Mouse (Mus musculus) adrenal gland, postnatal 4 days (tissue): ENCODE measurements around the gene Dock7. TPM values are rescaled to one million over a fixed set of nuclear protein-coding genes. Genes with fewer than 3 reads are reported as not detected.

Experiments
- DNase-seq, 2 experiments: peaks; one replicate each; pipeline ENCODE4 v3.0.0; 2021 to 2022; ENCODE audit warnings: low spot score in 2 of 2, mixed read lengths in 2 of 2
- long read RNA-seq, 2 experiments: library from polyadenylated mRNA; stranded (forward); transcript quantifications; one replicate each; pipeline ENCODE4 v2.0.0; 2021
- total RNA-seq, 2 experiments: library from RNA; stranded (reverse); gene quantifications; 2 replicates each; pipeline ENCODE4 v1.2.3; 2021

The Dock7 gene
- total RNA-seq, result 10 to 100 TPM; 64.6 to 72.1 TPM
- long read RNA-seq, experiment 1, full-length matches to known transcripts, result 1 of 7 reads
- long read RNA-seq, experiment 1, partial matches to known transcripts, result 4 of 7 reads
- long read RNA-seq, experiment 1, other reads (novel, unspliced or antisense), result 2 of 7 reads
- long read RNA-seq, experiment 2, full-length matches to known transcripts, result 2 of 8 reads
- long read RNA-seq, experiment 2, partial matches to known transcripts, result 6 of 8 reads
- long read RNA-seq, experiment 2, other reads (novel, unspliced or antisense), result 0 of 8 reads

- peak; percentile 72 to 75 for DNase-seq
Observed at GRCm38 (mm10) chr4:99120211-99121122, at the start of gene Dock7. Gene Dock7 (minus strand): TSS chr4:99120915.

- no peak for DNase-seq
Observed at GRCm38 (mm10) chr4:99168869-99169268, 48.2 kb upstream of the Dock7 start.

- DNase-seq, result no peak
Observed at GRCm38 (mm10) chr4:99163547-99163946, 42.8 kb upstream of the Dock7 start.

DNA sequence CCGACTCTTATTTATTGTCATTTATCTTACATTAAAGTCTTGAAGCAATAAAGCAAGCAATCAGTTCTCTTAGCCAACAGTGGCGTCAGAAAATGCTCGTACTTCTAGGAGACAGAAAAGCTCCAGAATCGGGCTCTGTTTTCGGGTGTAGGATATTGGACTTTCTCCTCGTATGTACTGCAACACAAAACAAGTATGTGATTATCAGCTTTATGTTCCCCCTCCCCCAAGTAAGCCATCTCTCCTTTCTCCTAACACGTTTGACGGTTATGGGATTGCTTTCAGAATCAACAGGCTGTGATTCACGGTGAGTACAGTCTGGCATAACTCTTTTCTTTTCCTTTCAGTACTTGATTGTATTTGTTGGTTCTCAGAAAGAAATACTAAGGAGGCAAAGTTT lies 42.3 kb upstream of the Dock7 start:
- no peak for DNase-seq

- no peak for DNase-seq
Observed at GRCm38 (mm10) chr4:99161457-99161971, 40.8 kb upstream of the Dock7 start.

DNA sequence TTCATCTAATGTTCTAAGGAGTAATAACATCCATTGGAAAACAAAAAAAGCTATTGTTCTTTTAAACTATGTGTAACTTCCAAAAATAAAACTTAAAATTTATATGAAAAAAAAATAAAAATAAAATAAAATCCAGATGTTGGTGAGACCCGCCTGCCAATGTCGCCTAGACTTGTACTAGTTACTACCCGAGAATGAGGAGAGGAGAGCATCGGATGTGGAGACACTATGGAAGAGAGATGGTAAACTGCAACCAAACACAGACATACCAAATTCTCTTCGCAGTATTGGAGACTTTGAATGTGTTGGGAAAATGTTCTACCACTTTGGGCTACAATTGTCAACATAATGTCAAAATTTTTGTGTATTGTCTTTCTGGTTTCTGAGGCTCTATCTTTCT lies 40.2 kb upstream of the Dock7 start:
- DNase-seq, result no peak

DNA sequence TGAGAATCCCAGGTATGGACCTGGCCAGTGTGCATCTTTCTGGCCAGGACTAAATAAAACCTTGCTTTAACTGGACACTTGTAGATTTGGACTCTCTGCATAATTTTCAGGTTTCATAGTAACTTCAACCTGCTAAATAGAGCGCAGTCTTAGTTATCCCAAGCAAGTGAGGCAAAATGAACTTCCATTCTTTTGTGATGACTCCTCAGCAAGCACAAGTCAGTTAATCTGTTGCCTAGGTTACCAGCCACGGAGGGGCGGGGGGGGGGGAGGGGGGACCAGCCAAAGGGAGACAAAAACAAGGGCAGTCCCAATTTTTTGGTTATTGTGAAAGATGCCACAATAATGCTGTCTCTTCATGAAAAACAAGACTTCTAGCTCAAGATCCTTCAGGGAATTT lies 39.7 kb upstream of the Dock7 start:
- no peak for DNase-seq

DNA sequence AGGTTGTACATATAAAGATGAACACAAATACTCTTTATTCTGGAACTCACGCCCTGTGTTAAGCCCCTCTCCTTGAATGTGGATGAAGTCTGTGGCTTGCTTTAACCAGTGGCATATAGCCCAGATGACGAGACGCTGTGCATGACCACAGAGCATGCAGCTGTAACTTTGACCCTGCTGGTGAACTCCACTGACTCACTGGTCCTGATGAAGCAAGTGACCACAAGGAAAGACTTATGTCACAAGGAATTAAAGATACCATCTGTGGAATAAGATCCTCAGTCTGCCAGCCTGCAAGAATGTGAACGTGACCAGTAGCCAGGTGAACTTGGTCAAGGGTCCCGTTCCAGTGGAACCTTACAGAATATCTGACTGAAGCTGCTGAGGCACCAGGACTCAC lies 37.8 kb upstream of the Dock7 start:
- DNase-seq, result no peak

DNA sequence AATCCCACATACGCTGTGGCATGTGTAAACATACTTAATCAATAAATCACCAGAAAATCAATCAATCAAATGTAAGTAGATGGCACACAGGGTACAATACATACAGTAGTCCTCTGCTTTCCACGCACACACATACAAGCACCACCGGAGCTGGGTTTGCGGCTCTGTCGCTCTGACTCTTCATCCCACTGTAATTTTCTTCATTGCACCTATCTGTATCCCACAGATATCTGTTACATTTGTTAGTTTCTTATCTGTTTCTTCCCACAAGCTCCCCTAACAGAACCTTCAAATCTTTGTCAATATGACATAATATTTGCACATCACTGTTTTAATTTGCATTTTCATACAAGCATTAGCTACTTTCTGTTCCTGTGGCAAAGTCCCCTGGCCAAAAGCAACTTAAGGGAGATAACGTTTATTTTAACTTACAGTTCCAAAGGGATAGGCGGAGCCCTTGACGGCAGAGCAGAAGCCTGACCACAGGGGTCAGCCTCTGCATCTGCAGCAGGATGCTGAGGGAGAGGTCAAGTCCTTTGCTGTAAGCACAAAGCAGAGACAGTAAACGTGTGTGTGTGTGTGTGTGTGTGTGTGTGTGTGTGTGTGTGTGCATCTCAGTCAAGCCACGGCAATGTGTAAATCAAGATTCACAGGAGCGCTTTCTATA lies 36.1 kb upstream of the Dock7 start:
- DNase-seq, result no peak

GRCm38 (mm10) chr4:99151885-99152558 lies 31.3 kb upstream of the Dock7 start:
- no peak for DNase-seq

GRCm38 (mm10) chr4:99151434-99151833 lies 30.7 kb upstream of the Dock7 start:
- no peak for DNase-seq

- no peak for DNase-seq
Observed at GRCm38 (mm10) chr4:99143323-99143722, 22.6 kb upstream of the Dock7 start.

DNA sequence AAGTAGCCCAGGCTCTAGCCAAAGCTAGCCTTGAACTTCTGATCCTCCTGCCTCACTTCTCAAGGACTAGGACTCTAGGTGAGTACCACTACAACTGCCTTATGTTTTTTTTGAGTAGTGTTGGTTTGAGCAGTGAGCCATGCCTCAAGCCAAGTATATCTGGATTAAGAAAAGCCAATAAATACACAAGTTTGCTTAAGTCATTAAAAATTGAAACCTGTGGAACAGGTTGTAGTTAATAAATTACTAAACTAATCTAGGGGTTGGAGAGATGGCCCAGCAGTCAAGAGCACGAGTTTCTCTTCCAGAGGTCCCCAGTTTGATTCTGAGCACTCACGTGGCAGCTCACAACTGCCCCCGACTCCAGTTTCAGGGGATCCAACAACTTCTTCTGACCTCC lies 20.9 kb upstream of the Dock7 start:
- no peak for DNase-seq

GRCm38 (mm10) chr4:99141171-99141570 lies 20.5 kb upstream of the Dock7 start:
- DNase-seq, result no peak

GRCm38 (mm10) chr4:99137986-99138641 lies 17.4 kb upstream of the Dock7 start:
- DNase-seq, result no peak

GRCm38 (mm10) chr4:99134522-99134921 lies 13.8 kb upstream of the Dock7 start:
- no peak for DNase-seq

- DNase-seq, result no peak
Observed at GRCm38 (mm10) chr4:99133326-99133725, 12.6 kb upstream of the Dock7 start.

GRCm38 (mm10) chr4:99132686-99133085 lies 12.0 kb upstream of the Dock7 start:
- no peak for DNase-seq

DNA sequence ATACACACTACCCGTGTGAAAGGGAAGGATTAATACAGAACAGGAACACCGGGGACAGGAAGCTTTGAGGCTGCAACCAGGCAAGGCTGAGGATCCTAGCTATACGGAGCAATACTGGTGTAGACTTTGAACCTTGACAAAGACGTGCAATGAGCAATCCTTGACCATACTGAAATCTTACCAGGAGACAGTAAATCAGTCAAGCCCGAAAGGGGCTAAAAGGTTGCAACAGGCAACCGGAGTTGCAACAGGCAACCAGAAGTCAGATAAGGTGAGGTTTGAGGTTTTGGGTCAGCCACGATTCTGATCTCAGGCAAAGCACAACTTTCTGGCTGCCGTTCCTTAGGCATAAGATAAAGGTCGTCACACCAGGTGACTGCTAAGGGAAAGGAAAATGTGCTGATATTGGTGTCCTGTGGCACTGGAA lies 10.5 kb upstream of the Dock7 start:
- DNase-seq, result no peak

DNA sequence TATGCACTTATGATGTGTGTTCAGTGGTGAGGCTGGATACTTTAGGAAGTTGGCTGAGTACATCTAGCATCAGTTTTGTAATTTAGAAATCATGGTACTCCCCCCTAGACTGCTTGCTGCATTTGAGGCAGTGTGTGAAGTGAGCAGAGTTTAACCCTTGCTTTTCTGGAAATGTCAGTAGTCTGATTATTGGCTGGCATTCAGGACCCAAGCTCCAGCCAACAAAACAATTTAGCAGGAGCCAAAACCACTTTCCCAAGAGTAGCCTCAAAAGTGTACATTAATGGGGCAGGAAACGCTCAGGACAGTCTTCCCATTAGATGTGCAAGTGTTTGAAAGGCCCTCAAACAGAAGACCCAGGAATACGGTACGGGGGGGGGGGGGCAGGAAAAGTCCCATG lies 2.8 kb upstream of the Dock7 start:
- DNase-seq, result no peak

DNA sequence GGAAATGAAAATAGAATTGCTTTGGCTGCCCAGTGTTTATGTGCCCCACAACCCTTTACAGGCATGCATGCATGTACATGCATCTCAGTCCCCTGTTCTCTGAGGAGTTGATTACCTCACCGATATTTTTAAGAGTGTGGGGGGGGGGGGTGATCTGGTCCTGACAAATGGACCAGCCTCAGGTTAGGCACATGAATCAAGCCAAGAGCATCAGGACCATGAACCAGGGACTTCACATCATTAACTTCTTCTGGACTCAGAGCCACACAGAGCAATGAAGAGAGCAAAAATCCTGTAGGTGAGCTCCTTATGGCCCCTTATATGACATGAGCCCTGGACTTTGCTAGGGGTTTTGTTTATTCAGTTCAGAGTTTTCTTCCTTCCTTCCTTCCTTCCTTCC lies 2.1 kb upstream of the Dock7 start:
- no peak for DNase-seq
